Mouse (Mus musculus) E14TG2a.4 (cell line): Measurements from ENCODE around the gene Tifa.

Source experiments
- H3K27me3 ChIP-seq: 2 replicates; pipeline ENCODE4 v1.6.1; 2014; ENCODE audit warnings: low read length, control low read depth; ENCODE audit not compliant: insufficient read depth
- H3K36me3 ChIP-seq: 2 replicates; pipeline ENCODE4 v1.6.1; 2014; ENCODE audit warnings: low read length, control low read depth; ENCODE audit not compliant: insufficient read depth
- H3K4me1 ChIP-seq: replicated peaks from 2 replicates; pipeline ENCODE4 v1.6.1; 2014; ENCODE audit warnings: low read depth, low read length, control low read depth
- H3K4me3 ChIP-seq: replicated peaks from 2 replicates; pipeline ENCODE4 v1.5.1; 2014; ENCODE audit warnings: mild to moderate bottlenecking, low read length
- H3K9me3 ChIP-seq: 2 replicates; pipeline ENCODE4 v1.6.1; 2014; ENCODE audit warnings: low read length, control low read depth
- CTCF ChIP-seq: conservative IDR thresholded peaks from 2 replicates; pipeline ENCODE4 v1.5.1; 2014; ENCODE audit warnings: low read length
- NANOG ChIP-seq: IDR thresholded peaks from 2 replicates; pipeline ENCODE4 v1.6.1; 2014; ENCODE audit warnings: borderline replicate concordance, low read length, mixed read lengths
- POU5F1 ChIP-seq: IDR thresholded peaks from 2 replicates; pipeline ENCODE4 v1.6.1; 2014; ENCODE audit warnings: low read length, borderline replicate concordance

The Tifa gene

GRCm38 (mm10) chr3:127791056-127791483 lies 1.5 kb downstream of the Tifa start:
- no peaks in the 10 kb centered on the region for H3K9me3 ChIP-seq
- H3K4me3 ChIP-seq: peak overlapping the region; percentile 73; the same call in 1 of the 2 replicates
- TF ChIP-seq NANOG (no peak), POU5F1 (no peak), CTCF (no peak)
- peaks cover 53% of the 10 kb centered on the region for H3K27me3 ChIP-seq
- H3K36me3 ChIP-seq: no peaks in the 10 kb centered on the region
- H3K4me1 ChIP-seq: no peaks in the 10 kb centered on the region; the same call in 1 of the 2 replicates

GRCm38 (mm10) chr3:127791595-127792561 lies 2.3 kb downstream of the Tifa start:
- Histone ChIP-seq H3K4me3 (no peak overlapping the region), H3K36me3 (no peaks in the 10 kb centered on the region), H3K4me1 (no peaks in the 10 kb centered on the region; the same call in 1 of the 2 replicates), H3K9me3 (no peaks in the 10 kb centered on the region), H3K27me3 (peaks cover 47% of the 10 kb centered on the region)
- TF ChIP-seq NANOG: no peak
- TF ChIP-seq POU5F1: no peak
- no peak for TF ChIP-seq CTCF

GRCm38 (mm10) chr3:127793022-127793421 lies 3.4 kb downstream of the Tifa start:
- Histone ChIP-seq H3K4me1 (no peaks in the 10 kb centered on the region; the same call in 1 of the 2 replicates), H3K9me3 (no peaks in the 10 kb centered on the region), H3K4me3 (no peak overlapping the region), H3K27me3 (peaks cover 40% of the 10 kb centered on the region), H3K36me3 (no peaks in the 10 kb centered on the region)
- TF ChIP-seq CTCF: no peak
- no peak for TF ChIP-seq NANOG
- no peak for TF ChIP-seq POU5F1

GRCm38 (mm10) chr3:127795762-127796161 lies 6.2 kb downstream of the Tifa start:
- H3K4me1 ChIP-seq: no peaks in the 10 kb centered on the region; the same call in 1 of the 2 replicates
- peaks cover 13% of the 10 kb centered on the region for H3K27me3 ChIP-seq
- TF ChIP-seq CTCF: peak; percentile 15; the same call in 1 of the 2 replicates
- no peak for TF ChIP-seq POU5F1
- H3K9me3 ChIP-seq: no peaks in the 10 kb centered on the region
- no peaks in the 10 kb centered on the region for H3K36me3 ChIP-seq
- no peak overlapping the region for H3K4me3 ChIP-seq

- no peak overlapping the region for H3K4me3 ChIP-seq
- no peaks in the 10 kb centered on the region; the same call in 1 of the 2 replicates for H3K4me1 ChIP-seq
- H3K36me3 ChIP-seq: no peaks in the 10 kb centered on the region
- peaks cover 8% of the 10 kb centered on the region for H3K27me3 ChIP-seq
- no peak for TF ChIP-seq NANOG
- TF ChIP-seq POU5F1: no peak
- TF ChIP-seq CTCF: no peak
- H3K9me3 ChIP-seq: no peaks in the 10 kb centered on the region
Observed at GRCm38 (mm10) chr3:127796271-127796670, 6.7 kb downstream of the Tifa start.

GRCm38 (mm10) chr3:127801162-127801561 lies 11.6 kb downstream of the Tifa start:
- TF ChIP-seq NANOG (no peak), POU5F1 (no peak), CTCF (no peak)
- H3K9me3 ChIP-seq: no peaks in the 10 kb centered on the region
- no peaks in the 10 kb centered on the region for H3K27me3 ChIP-seq
- no peak overlapping the region for H3K4me3 ChIP-seq
- H3K4me1 ChIP-seq: peaks cover 4% of the 10 kb centered on the region
- peaks cover 2% of the 10 kb centered on the region; the same call in 1 of the 2 replicates for H3K36me3 ChIP-seq

- no peak overlapping the region for H3K4me3 ChIP-seq
- no peaks in the 10 kb centered on the region for H3K9me3 ChIP-seq
- TF ChIP-seq POU5F1: no peak
- TF ChIP-seq CTCF: no peak
- TF ChIP-seq NANOG: no peak
- H3K36me3 ChIP-seq: peaks cover 14% of the 10 kb centered on the region
- no peaks in the 10 kb centered on the region for H3K27me3 ChIP-seq
- H3K4me1 ChIP-seq: peaks cover 6% of the 10 kb centered on the region
Observed at GRCm38 (mm10) chr3:127802814-127803213, 13.2 kb downstream of the Tifa start.

- no peak overlapping the region for H3K4me3 ChIP-seq
- peaks cover 30% of the 10 kb centered on the region for H3K36me3 ChIP-seq
- TF ChIP-seq CTCF: no peak
- TF ChIP-seq POU5F1: no peak
- no peak for TF ChIP-seq NANOG
- H3K9me3 ChIP-seq: no peaks in the 10 kb centered on the region
- H3K4me1 ChIP-seq: peaks cover 6% of the 10 kb centered on the region
- H3K27me3 ChIP-seq: no peaks in the 10 kb centered on the region
Observed at GRCm38 (mm10) chr3:127804439-127804838, 14.8 kb downstream of the Tifa start.
